Mouse (Mus musculus): ENCODE data around the gene Kndc1. TPM values are rescaled to one million over a fixed set of nuclear protein-coding genes. Genes with fewer than 3 reads are reported as not detected.

Kndc1 gene
- total RNA-seq, 2 experiments from 2014 or later, result not detected

- no peak for DNase-seq (ENCODE audit: low spot score)
Measured at GRCm38 (mm10) chr7:139905261-139905660, 10.8 kb downstream of the Kndc1 start.

GRCm38 (mm10) chr7:139905661-139906060, 11.2 kb downstream of the Kndc1 start:
- DNase-seq (ENCODE audit: low spot score), result no peak

GRCm38 (mm10) chr7:139908176-139908575, 13.7 kb downstream of the Kndc1 start:
- DNase-seq (ENCODE audit: low spot score), result no peak

- no peak for DNase-seq (ENCODE audit: low spot score)
Measured at GRCm38 (mm10) chr7:139909469-139909868, 15.0 kb downstream of the Kndc1 start.

GRCm38 (mm10) chr7:139910204-139910835, 15.8 kb downstream of the Kndc1 start:
- no peak for DNase-seq (ENCODE audit: low spot score)

- DNase-seq (ENCODE audit: low spot score), result no peak
Measured at GRCm38 (mm10) chr7:139914141-139915047, 19.9 kb downstream of the Kndc1 start.

GRCm38 (mm10) chr7:139915646-139916257, 21.3 kb downstream of the Kndc1 start:
- DNase-seq (ENCODE audit: low spot score), result no peak

- DNase-seq (ENCODE audit: low spot score), result no peak
Measured at GRCm38 (mm10) chr7:139916345-139916744, 21.8 kb downstream of the Kndc1 start.

GRCm38 (mm10) chr7:139918262-139918661, 23.8 kb downstream of the Kndc1 start:
- no peak for DNase-seq (ENCODE audit: low spot score)

GRCm38 (mm10) chr7:139930732-139931131, 36.2 kb downstream of the Kndc1 start:
- DNase-seq (ENCODE audit: low spot score), result no peak

- no peak for DNase-seq (ENCODE audit: low spot score)
Measured at GRCm38 (mm10) chr7:139936705-139937104, 42.2 kb downstream of the Kndc1 start.

- no peak for DNase-seq (ENCODE audit: low spot score)
Measured at GRCm38 (mm10) chr7:139937138-139937537, 42.6 kb downstream of the Kndc1 start.

GRCm38 (mm10) chr7:139937810-139938209, 43.3 kb downstream of the Kndc1 start:
- no peak for DNase-seq (ENCODE audit: low spot score)

GRCm38 (mm10) chr7:139940476-139941209, 46.1 kb downstream of the Kndc1 start:
- no peak for DNase-seq (ENCODE audit: low spot score)

GRCm38 (mm10) chr7:139943674-139944281, 49.3 kb downstream of the Kndc1 start, which contains the start of gene Utf1:
Gene Utf1, plus strand, starts transcription at chr7:139943789.
- no peak for DNase-seq (ENCODE audit: low spot score)

- no peak for DNase-seq (ENCODE audit: low spot score)
Measured at GRCm38 (mm10) chr7:139944291-139945240, 50.1 kb downstream of the Kndc1 start.

GRCm38 (mm10) chr7:139945516-139945915, 51.0 kb downstream of the Kndc1 start:
- no peak for DNase-seq (ENCODE audit: low spot score)

- DNase-seq (ENCODE audit: low spot score), result no peak
Measured at GRCm38 (mm10) chr7:139946032-139946431, 51.5 kb downstream of the Kndc1 start.

- DNase-seq (ENCODE audit: low spot score), result peak; percentile 46
Measured at GRCm38 (mm10) chr7:139949893-139950282, 55.4 kb downstream of the Kndc1 start.

Measured in gastrocnemius, adult 18-20 months (tissue).